Mouse (Mus musculus): ENCODE measurements around the gene Gm13030. TPM values are rescaled to one million over a fixed set of nuclear protein-coding genes. Genes with fewer than 3 reads are reported as not detected.
A peak's percentile ranks its signal among the peaks of the same experiment; 100 is the strongest.
"Not testable (repeated sequence)": the region's sequence is repeated elsewhere in the genome, so short reads cannot be mapped to it uniquely, and the experiment has no call there.

Gene Gm13030
- polyA plus RNA-seq (2016; fragmentation: Nextera tagmentation; extraction: Ambion mirVana): not detected in 2 replicates

DNA sequence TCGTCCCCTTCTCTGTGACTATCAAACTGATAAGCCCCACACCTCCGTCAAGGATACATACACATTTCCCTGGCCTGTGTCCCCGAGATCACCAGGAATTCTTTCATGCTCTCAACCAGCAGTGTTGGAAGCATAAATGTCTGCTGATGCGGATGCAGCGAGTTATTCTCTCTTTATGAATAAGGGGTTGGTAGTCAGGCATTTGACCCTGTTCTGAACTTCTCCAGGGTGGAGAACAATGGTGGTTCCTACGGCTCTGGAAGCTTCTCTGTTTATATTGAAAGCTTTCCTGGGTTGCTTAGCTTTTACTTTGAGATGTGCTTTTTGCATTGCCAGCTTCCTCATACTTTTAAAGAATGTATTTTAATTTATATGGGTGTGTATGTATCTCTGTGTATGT, at the start of gene Gm13030:
Gene Gm13030, minus strand, starts transcription at position 101 of the 400 bp plus-strand sequence.
- Histone ChIP-seq H3K27me3 (replicated peaks) (no peaks in the 10 kb centered on the region), H3K9me3 (replicated peaks) (peaks cover 8% of the 10 kb centered on the region; the same call in 1 of the 2 replicates), H3K9ac (no peak within 1 kb of the TSS), H3K4me3 (no peak within 1 kb of the TSS), H3K4me2 (no peak within 1 kb of the TSS), H3K27ac (ENCODE audit: poor library complexity, severe bottlenecking) (no peak within 1 kb of the TSS), H3K4me1 (replicated peaks) (0 out of 2 replicates have a peak, but pooled peaks cover 3% of the 10 kb centered on the region), H3K36me3 (no peaks in the 10 kb centered on the region)
- no peak for ATAC-seq (ENCODE audit: insufficient number of reproducible peaks, low FRiP score)
- WGBS: 85% methylated on average over 6 of the region's 6 CpGs

DNA sequence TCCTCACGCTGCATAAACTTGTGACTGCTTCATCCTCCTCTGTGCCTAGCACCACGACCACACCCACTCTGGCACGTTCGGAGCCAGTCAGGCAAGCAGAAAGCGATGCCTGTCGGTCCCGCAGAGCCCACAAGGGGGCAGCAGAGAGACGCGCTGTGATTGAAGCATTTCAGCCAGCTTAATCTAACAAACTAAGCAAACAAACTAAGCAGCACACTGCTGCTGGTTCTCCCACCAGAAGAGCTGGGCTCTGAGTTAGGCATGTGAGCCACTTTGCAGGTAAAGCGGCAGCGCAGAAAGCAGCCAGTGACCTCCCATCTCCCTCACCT, 48.3 kb upstream of the Gm13030 start:
- Histone ChIP-seq H3K4me3 (0 out of 2 replicates have a peak overlapping the region, but pooled peaks have one; percentile 17), H3K27ac (ENCODE audit: poor library complexity, severe bottlenecking) (no peak overlapping the region), H3K4me2 (peak overlapping the region; percentile 59), H3K9me3 (replicated peaks) (peaks cover 3% of the 10 kb centered on the region; the same call in 1 of the 2 replicates), H3K9ac (peak overlapping the region; percentile 30; the same call in 1 of the 2 replicates), H3K27me3 (replicated peaks) (peaks cover 22% of the 10 kb centered on the region), H3K4me1 (replicated peaks) (peaks cover 3% of the 10 kb centered on the region), H3K36me3 (no peaks in the 10 kb centered on the region)
- 2% methylated on average over 11 of the region's 11 CpGs for WGBS
- ATAC-seq (ENCODE audit: insufficient number of reproducible peaks, low FRiP score): no peak

DNA sequence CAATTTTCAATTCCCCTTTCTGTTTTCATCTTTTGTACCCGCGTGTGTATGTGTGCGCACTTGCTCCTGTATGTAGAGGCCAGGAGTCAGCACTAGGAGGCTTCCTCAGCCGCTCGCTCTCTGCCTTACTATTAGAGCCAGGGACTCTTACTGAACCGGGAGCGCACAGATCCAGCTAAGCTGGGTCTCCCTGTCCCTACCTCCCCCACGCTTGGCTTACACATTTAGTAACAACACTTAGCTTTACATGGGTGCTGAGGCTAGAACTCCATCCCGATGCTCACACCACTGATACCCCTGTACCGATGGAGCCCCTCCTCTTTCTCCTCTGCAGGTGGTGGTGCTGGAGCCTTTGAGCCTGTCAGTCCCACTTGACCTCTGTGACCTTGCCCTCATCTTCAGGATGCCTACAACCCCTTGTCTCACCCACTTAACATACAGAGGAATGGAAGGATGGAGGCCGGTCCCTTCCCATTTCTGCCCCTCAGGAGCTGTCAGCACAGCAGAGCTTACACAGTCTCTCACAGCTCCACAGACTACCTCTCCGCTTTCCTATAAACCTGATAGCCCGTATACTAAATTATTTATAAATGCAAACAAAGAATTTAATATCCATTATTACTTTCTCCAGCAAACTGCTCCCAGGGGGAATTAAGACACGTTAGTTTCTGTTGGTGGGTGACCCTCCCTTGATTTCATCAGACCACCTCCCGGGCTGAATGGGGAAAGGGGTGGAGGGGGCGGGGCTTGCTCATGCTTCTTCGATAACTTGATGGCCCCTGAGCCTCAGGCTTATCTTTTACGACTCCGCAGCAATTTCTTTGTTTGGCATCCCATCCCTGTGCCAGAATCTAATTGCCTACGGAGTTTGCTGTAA, 47.7 kb upstream of the Gm13030 start:
- Histone ChIP-seq H3K9me3 (replicated peaks) (peaks cover 5% of the 10 kb centered on the region; the same call in 1 of the 2 replicates), H3K27me3 (replicated peaks) (peaks cover 22% of the 10 kb centered on the region), H3K9ac (peak overlapping the region; percentile 30; the same call in 1 of the 2 replicates), H3K36me3 (no peaks in the 10 kb centered on the region), H3K27ac (ENCODE audit: poor library complexity, severe bottlenecking) (no peak overlapping the region), H3K4me3 (0 out of 2 replicates have a peak overlapping the region, but pooled peaks have one; percentile 17), H3K4me1 (replicated peaks) (peaks cover 3% of the 10 kb centered on the region), H3K4me2 (peak overlapping the region; percentile 59)
- no peak for ATAC-seq (ENCODE audit: insufficient number of reproducible peaks, low FRiP score)
- 35% methylated on average over 20 of the region's 20 CpGs for WGBS

DNA sequence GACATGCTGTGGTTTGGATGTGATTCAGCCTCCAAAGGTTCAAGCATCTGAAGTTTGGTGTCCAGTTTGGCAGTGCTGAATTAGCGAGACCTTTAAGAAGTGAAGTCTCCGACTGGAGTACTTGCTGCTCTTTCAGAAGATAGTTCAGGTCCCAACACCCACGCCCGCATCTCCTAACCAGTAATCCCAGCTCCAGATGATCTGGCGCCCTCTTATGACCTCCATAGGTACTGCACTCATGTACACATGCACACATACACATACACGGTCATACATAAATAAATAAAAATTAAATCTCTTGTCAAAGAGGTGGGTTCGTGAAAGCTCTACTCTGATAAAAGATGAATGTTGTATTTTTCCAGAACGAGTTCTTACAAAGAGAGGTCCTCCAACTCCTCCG, 43.5 kb upstream of the Gm13030 start:
- no peak overlapping the region for H3K27ac ChIP-seq (ENCODE audit: poor library complexity, severe bottlenecking)
- no peak overlapping the region for H3K9ac ChIP-seq
- H3K4me1 ChIP-seq (replicated peaks): peaks cover 11% of the 10 kb centered on the region
- ATAC-seq (ENCODE audit: insufficient number of reproducible peaks, low FRiP score): no peak
- H3K36me3 ChIP-seq: no peaks in the 10 kb centered on the region
- peaks cover 17% of the 10 kb centered on the region for H3K27me3 ChIP-seq (replicated peaks)
- no peak overlapping the region for H3K4me3 ChIP-seq
- peaks cover 5% of the 10 kb centered on the region; the same call in 1 of the 2 replicates for H3K9me3 ChIP-seq (replicated peaks)
- 76% methylated on average over 9 of the region's 9 CpGs for WGBS
- H3K4me2 ChIP-seq: no peak overlapping the region

DNA sequence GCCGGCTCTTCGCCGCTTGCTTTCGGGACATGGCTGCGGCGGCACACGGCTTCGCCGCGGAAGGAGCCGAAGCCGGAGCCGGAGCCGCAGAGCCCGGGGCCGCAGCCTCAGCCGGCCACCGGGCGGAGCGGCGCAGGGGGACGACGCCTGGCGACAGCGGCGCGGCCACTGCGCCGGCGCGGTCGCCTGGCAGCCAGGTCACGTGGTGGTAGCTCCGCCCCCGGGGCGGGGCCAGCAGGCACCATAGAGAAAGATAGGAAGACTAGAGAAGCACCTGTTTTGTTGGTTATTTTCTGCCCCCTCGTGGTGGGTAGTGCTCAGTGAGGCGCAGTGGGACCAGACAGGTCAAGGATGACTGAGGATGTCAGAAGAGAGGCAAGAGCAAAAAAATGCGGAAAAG, 40.0 kb upstream of the Gm13030 start, which contains the start of gene Otud3:
Gene Otud3, minus strand, starts transcription at position 149 of the 400 bp plus-strand sequence.
- peak within 1 kb of the TSS; percentile 94 for H3K9ac ChIP-seq
- H3K4me1 ChIP-seq (replicated peaks): peaks cover 9% of the 10 kb centered on the region
- H3K4me2 ChIP-seq: peak within 1 kb of the TSS; percentile 99
- H3K27me3 ChIP-seq (replicated peaks): 0 out of 2 replicates have a peak, but pooled peaks cover 5% of the 10 kb centered on the region
- WGBS: 1% methylated on average over 39 of the region's 39 CpGs
- H3K27ac ChIP-seq (ENCODE audit: poor library complexity, severe bottlenecking): peak within 1 kb of the TSS; percentile 65
- peaks cover 5% of the 10 kb centered on the region; the same call in 1 of the 2 replicates for H3K9me3 ChIP-seq (replicated peaks)
- peak; percentile 94 for ATAC-seq (ENCODE audit: insufficient number of reproducible peaks, low FRiP score)
- peak within 1 kb of the TSS; percentile 92 for H3K4me3 ChIP-seq
- H3K36me3 ChIP-seq: 0 out of 2 replicates have a peak, but pooled peaks cover 4% of the 10 kb centered on the region

DNA sequence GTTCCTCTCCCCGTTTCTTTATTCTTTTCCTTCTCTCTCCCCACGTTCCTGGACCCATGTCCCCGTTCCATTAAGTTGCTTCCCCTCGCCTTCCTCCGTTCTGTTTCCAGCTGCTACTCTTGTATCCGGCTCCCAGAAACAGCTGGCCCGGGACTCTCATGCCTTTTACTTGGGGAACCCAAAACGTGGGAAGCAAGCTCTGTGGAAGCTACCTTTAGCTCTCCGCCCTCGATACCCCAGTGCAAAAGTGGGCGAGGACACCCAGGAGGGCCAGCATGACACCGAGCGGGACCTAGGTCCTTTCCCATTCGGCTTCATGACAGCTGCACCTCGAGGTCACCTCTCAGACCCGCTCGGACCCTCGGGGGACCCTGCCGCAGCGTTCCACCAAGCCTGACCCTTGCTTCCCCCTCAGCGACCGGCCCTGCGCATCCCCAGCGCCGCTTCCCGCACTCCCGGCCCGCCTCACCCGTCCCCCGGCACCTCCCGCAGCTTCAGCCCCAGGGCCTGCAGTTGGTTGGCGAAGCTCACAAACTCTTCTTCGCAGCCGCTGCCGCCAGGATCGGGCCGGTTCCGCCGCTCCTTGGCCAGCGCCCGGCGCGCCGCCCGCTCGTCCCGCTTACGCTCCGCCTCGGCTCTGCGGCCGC, 39.5 kb upstream of the Gm13030 start:
- peak; percentile 52 for ATAC-seq (ENCODE audit: insufficient number of reproducible peaks, low FRiP score)
- Histone ChIP-seq H3K4me3 (peak overlapping the region; percentile 92), H3K27me3 (replicated peaks) (0 out of 2 replicates have a peak, but pooled peaks cover 3% of the 10 kb centered on the region), H3K4me1 (replicated peaks) (peaks cover 9% of the 10 kb centered on the region), H3K36me3 (peaks cover 5% of the 10 kb centered on the region; the same call in 1 of the 2 replicates), H3K9ac (peak overlapping the region; percentile 94), H3K27ac (ENCODE audit: poor library complexity, severe bottlenecking) (peak overlapping the region; percentile 65), H3K4me2 (peak overlapping the region; percentile 99), H3K9me3 (replicated peaks) (peaks cover 5% of the 10 kb centered on the region; the same call in 1 of the 2 replicates)
- under 1% methylated on average over 40 of the region's 52 CpGs for WGBS

DNA sequence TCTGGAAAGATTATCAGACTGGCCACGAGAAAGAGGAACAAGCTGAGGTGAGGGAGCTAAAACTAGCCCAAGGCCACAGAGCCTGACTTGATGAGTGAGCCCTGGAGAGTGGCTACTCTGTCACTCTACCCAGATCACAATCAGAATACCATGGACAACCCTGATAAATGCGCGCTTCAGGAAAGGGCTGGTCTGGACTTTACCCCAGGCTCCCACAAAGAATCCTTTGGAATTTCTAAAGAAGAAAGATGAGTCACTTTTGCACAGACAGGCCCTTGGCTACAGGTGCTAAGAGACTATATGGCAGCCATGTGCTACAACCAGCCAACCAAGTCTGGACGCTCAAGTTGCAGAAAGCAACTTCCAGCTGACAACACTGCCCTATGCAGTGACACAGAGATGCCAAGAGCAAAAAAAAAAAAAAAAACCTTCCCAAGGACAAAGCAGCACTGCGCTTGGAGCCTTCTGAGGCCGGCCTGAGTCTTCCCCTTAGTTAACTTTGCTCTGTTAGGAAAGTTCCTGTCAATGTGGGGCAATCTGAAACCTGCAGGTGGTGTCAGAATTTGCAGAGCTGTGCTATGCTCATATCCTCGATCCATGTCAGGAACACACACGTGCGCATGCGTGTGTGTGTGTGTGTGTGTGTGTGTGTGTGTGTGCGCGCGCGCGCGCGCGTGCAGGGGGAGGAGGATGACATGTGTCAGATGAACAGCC, 32.0 kb upstream of the Gm13030 start:
- peaks cover 70% of the 10 kb centered on the region for H3K36me3 ChIP-seq
- H3K9me3 ChIP-seq (replicated peaks): no peaks in the 10 kb centered on the region
- no peak for ATAC-seq (ENCODE audit: insufficient number of reproducible peaks, low FRiP score)
- H3K4me2 ChIP-seq: no peak overlapping the region
- H3K4me3 ChIP-seq: no peak overlapping the region
- no peaks in the 10 kb centered on the region for H3K4me1 ChIP-seq (replicated peaks)
- H3K27ac ChIP-seq (ENCODE audit: poor library complexity, severe bottlenecking): no peak overlapping the region
- H3K27me3 ChIP-seq (replicated peaks): no peaks in the 10 kb centered on the region
- no peak overlapping the region for H3K9ac ChIP-seq
- WGBS: 91% methylated on average over 18 of the region's 18 CpGs

DNA sequence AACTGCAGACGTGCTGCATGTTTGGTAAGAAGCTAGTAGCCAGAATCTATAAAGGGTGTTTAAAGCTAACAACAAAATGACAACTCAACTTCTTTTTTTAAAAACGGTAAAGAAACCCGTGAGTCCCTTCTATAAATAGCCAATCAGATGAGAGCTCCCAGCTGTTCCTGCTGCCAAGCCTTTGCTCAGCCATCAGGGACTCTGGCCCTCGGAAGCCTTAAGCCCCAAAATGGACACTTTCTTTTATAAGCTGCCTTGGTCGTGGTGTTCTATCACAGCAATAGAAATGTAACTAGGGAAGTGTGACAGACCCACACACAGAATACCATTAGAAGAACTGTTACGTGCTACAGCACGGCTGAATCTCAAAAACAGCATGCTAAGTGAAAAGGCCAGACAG, 25.6 kb upstream of the Gm13030 start:
- H3K36me3 ChIP-seq: peaks cover 74% of the 10 kb centered on the region
- H3K27ac ChIP-seq (ENCODE audit: poor library complexity, severe bottlenecking): no peak overlapping the region
- no peak overlapping the region for H3K9ac ChIP-seq
- 0 out of 2 replicates have a peak, but pooled peaks cover 8% of the 10 kb centered on the region for H3K4me1 ChIP-seq (replicated peaks)
- WGBS: 65% methylated on average over 7 of the region's 7 CpGs
- ATAC-seq (ENCODE audit: insufficient number of reproducible peaks, low FRiP score): no peak
- no peaks in the 10 kb centered on the region for H3K9me3 ChIP-seq (replicated peaks)
- no peak overlapping the region for H3K4me2 ChIP-seq
- H3K27me3 ChIP-seq (replicated peaks): no peaks in the 10 kb centered on the region
- no peak overlapping the region for H3K4me3 ChIP-seq

DNA sequence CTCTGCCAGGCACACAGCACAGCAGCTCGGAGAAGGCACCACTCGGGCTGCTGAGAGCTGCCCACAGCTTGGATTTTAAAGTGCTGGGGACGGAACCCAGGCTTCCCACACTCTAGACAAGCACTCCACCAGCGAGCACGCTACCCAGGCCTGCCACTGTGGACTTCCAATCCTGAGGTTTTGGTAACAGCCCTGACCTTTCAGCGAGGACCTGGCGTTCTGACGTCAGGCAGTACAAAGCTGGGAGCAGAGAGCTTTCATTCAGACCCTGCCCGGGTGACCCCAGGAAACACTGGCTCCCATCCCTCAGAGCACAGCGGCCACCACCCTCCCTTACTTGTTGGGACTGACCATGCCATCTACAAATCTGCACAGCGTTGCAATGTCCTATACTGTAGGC, 20.0 kb upstream of the Gm13030 start:
- not testable (repeated sequence) for H3K4me1 ChIP-seq (replicated peaks); H3K4me3 ChIP-seq; H3K27me3 ChIP-seq (replicated peaks); ATAC-seq (ENCODE audit: insufficient number of reproducible peaks, low FRiP score); H3K9ac ChIP-seq; H3K4me2 ChIP-seq; H3K9me3 ChIP-seq (replicated peaks); H3K27ac ChIP-seq (ENCODE audit: poor library complexity, severe bottlenecking)
- peaks cover 43% of the 10 kb centered on the region for H3K36me3 ChIP-seq
- WGBS: 86% methylated on average over 11 of the region's 11 CpGs

DNA sequence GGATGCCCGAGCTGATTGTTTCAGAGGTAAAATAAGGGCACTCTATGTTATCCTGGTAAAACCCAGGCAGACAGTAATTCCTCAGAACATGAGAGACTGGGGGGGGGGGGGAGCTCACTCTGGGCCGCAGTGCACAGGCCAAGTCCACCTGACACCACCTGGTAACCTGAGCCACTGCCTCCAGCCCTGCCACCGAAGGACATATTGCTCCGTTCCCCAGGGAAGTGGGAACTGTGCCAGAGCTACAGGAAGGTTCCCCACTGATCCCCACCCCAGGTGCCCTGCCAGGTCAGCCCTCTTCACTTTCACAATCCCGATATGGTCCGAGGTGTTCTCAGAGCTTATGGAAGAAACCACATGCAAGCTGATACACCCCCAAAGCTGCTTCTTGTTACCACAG, 18.9 kb upstream of the Gm13030 start:
- H3K27ac ChIP-seq (ENCODE audit: poor library complexity, severe bottlenecking): no peak overlapping the region
- ATAC-seq (ENCODE audit: insufficient number of reproducible peaks, low FRiP score): no peak; the same call in 1 of the 2 replicates
- no peak overlapping the region for H3K4me2 ChIP-seq
- 0 out of 2 replicates have a peak, but pooled peaks cover 3% of the 10 kb centered on the region for H3K4me1 ChIP-seq (replicated peaks)
- peaks cover 40% of the 10 kb centered on the region for H3K36me3 ChIP-seq
- WGBS: 76% methylated on average over 6 of the region's 6 CpGs
- 0 out of 2 replicates have a peak, but pooled peaks cover 7% of the 10 kb centered on the region for H3K27me3 ChIP-seq (replicated peaks)
- H3K9me3 ChIP-seq (replicated peaks): no peaks in the 10 kb centered on the region
- H3K4me3 ChIP-seq: no peak overlapping the region
- no peak overlapping the region for H3K9ac ChIP-seq

Measured in heart, embryonic 12.5 days (tissue).